Mouse (Mus musculus) mammary gland, adult 2 months (tissue): Measurements from ENCODE around the gene Ctdspl2. TPM values are rescaled to one million over a fixed set of nuclear protein-coding genes. Genes with fewer than 3 reads are reported as not detected.

Source experiments
- polyA plus RNA-seq: library from polyadenylated mRNA; depleted of rRNA; stranded (reverse); fragments of >200 nt; gene quantifications from 2 replicates; pipeline ENCODE4 v1.2.3, GENCODE M21; 2012; ENCODE audit warnings: low replicate concordance; rRNA removed

Gene Ctdspl2
- polyA plus RNA-seq = 2.9 and 6.6 TPM in 2 replicates

GRCm38 (mm10) chr2:121955765-121956223 lies at the start of gene Ctdspl2, which contains the start of gene Mageb3:
Gene Ctdspl2, plus strand, starts transcription at chr2:121956001.
Gene Mageb3, minus strand, starts transcription at chr2:121956092.

GRCm38 (mm10) chr2:122027862-122028755 lies 72.3 kb downstream of the Ctdspl2 start, which contains the start of gene Eif3j1:
Gene Eif3j1, plus strand, starts transcription at chr2:122028546.

Other genes starting within 250 kb of the Ctdspl2 start
- gene Frmd5, start 148.9 kb upstream of the Ctdspl2 start, polyA plus RNA-seq = 0.75 and 0.90 TPM in 2 replicates
- 1.9 and 5.1 TPM in 2 replicates for gene Casc4, start 89.0 kb upstream of the Ctdspl2 start, polyA plus RNA-seq
- not detected in 2 replicates for gene Mageb3, start 91 bp downstream of the Ctdspl2 start, polyA plus RNA-seq
- gene Eif3j1, start 72.5 kb downstream of the Ctdspl2 start, polyA plus RNA-seq = 4.8 and 6.6 TPM in 2 replicates
- gene Spg11, start 162.4 kb downstream of the Ctdspl2 start, polyA plus RNA-seq = 8.4 and 10.7 TPM in 2 replicates
- 1,914 and 2,183 TPM in 2 replicates for gene B2m, start 191.7 kb downstream of the Ctdspl2 start, polyA plus RNA-seq
- gene Trim69, start 204.7 kb downstream of the Ctdspl2 start, polyA plus RNA-seq = 0.10 and 0.11 TPM in 2 replicates
- not detected in 2 replicates for gene Patl2, start 230.2 kb downstream of the Ctdspl2 start, polyA plus RNA-seq
- gene Terb2, start 230.3 kb downstream of the Ctdspl2 start, polyA plus RNA-seq = not detected in 2 replicates